Mouse (Mus musculus) hindbrain, embryonic 11.5 days (tissue): ENCODE results near the gene Ipp. TPM values are rescaled to one million over a fixed set of nuclear protein-coding genes. Genes with fewer than 3 reads are reported as not detected.
A peak's percentile ranks its signal among the peaks of the same experiment; 100 is the strongest.

ENCODE experiments used
- ATAC-seq: fragments of 200-750 bp; cut with Nextera tagmentation; 2 replicates; pipeline ENCODE4 v1.8.0; 2017; ENCODE audit warnings: mild to moderate bottlenecking, moderate TSS enrichment, moderate library complexity; ENCODE audit not compliant: low FRiP score
- DNase-seq: peaks from one replicate; pipeline ENCODE4 v3.0.0-alpha.2; 2015; ENCODE audit warnings: low spot score
- H3K27ac ChIP-seq: fragments of 300-500 bp; sonication (generic); 2 replicates; pipeline ENCODE4 v1.5.1; 2014; ENCODE audit warnings: mild to moderate bottlenecking, low read depth, low read length
- H3K27me3 ChIP-seq: fragments of 300-500 bp; sonication (generic); 2 replicates; pipeline ENCODE4 v1.6.1; 2014; ENCODE audit warnings: mild to moderate bottlenecking, low read length, moderate library complexity, mixed read lengths; ENCODE audit not compliant: control insufficient read depth, insufficient read depth
- H3K36me3 ChIP-seq: fragments of 300-500 bp; sonication (generic); 2 replicates; pipeline ENCODE4 v1.6.1; 2014; ENCODE audit warnings: mild to moderate bottlenecking, low read length, moderate library complexity, mixed read lengths; ENCODE audit not compliant: control insufficient read depth, insufficient read depth
- H3K4me1 ChIP-seq: fragments of 300-500 bp; sonication (generic); replicated peaks from 2 replicates; pipeline ENCODE4 v1.6.1; 2014; ENCODE audit warnings: low read length, mixed read lengths; ENCODE audit not compliant: control insufficient read depth, insufficient read depth
- H3K4me2 ChIP-seq: fragments of 300-500 bp; sonication (generic); replicated peaks from 2 replicates; pipeline ENCODE4 v1.6.1; 2014; ENCODE audit warnings: mild to moderate bottlenecking, low read depth, low read length
- H3K4me3 ChIP-seq: fragments of 300-500 bp; sonication (generic); 2 replicates; pipeline ENCODE4 v1.5.1; 2014; ENCODE audit warnings: low read depth, low read length
- H3K9ac ChIP-seq: fragments of 300-500 bp; sonication (generic); 2 replicates; pipeline ENCODE4 v1.6.1; 2014; ENCODE audit warnings: low read depth, low read length
- H3K9me3 ChIP-seq: fragments of 300-500 bp; sonication (generic); 2 replicates; pipeline ENCODE4 v1.6.1; 2016; ENCODE audit warnings: low read length; ENCODE audit not compliant: control insufficient read depth
- WGBS: fragments of 180-500 bp; shearing (Covaris S2); extraction: QIAGEN DNeasy Blood & Tissue Kit; methylation state at CpG from one replicate; pipeline ENCODE4 v1.1.7; 2014; 5-methylcytosine and 5-hydroxymethylcytosine counted together
- polyA plus RNA-seq: library from polyadenylated mRNA; unstranded; fragments of >200 nt; fragmentation: Nextera tagmentation; extraction: Ambion mirVana; gene quantifications from 2 replicates; pipeline ENCODE4 v1.2.1, GENCODE M21; 2014

Ipp gene
- polyA plus RNA-seq, 1 experiment from 2014 or later, result 5.5 TPM

GRCm38 (mm10) chr4:116555413-116556300, 48.3 kb downstream of the Ipp start, which contains the start of gene Tmem69:
Tmem69 (minus strand) TSS chr4:116555936.
- peak within 1 kb of the TSS; percentile 75 for H3K4me2 ChIP-seq
- no peaks in the 10 kb centered on the region for H3K9me3 ChIP-seq
- peak within 1 kb of the TSS; percentile 81 for H3K9ac ChIP-seq
- H3K36me3 ChIP-seq, result 0 out of 2 replicates have a peak, but pooled peaks cover 2% of the 10 kb centered on the region
- H3K27me3 ChIP-seq, result no peaks in the 10 kb centered on the region
- peak within 1 kb of the TSS; percentile 93 for H3K4me3 ChIP-seq
- DNase-seq (peak; percentile 86), ATAC-seq (no peak)
- 5% methylated on average over 23 of the region's 23 CpGs for WGBS
- peak within 1 kb of the TSS; percentile 91 for H3K27ac ChIP-seq
- H3K4me1 ChIP-seq, result no peaks in the 10 kb centered on the region

GRCm38 (mm10) chr4:116556561-116557305, 49.4 kb downstream of the Ipp start:
- peak overlapping the region; percentile 81 for H3K9ac ChIP-seq
- H3K27me3 ChIP-seq, result no peaks in the 10 kb centered on the region
- H3K4me2 ChIP-seq, result peak overlapping the region; percentile 75
- peak overlapping the region; percentile 93 for H3K4me3 ChIP-seq
- DNase-seq (peak; percentile 94), ATAC-seq (peak; percentile 97)
- H3K4me1 ChIP-seq, result no peaks in the 10 kb centered on the region
- peak overlapping the region; percentile 91 for H3K27ac ChIP-seq
- 0 out of 2 replicates have a peak, but pooled peaks cover 2% of the 10 kb centered on the region for H3K36me3 ChIP-seq
- H3K9me3 ChIP-seq, result no peaks in the 10 kb centered on the region
- WGBS, result under 1% methylated on average over 28 of the region's 28 CpGs

- H3K4me2 ChIP-seq, result peak within 1 kb of the TSS; percentile 75
- under 1% methylated on average over 76 of the region's 78 CpGs for WGBS
- ATAC-seq (peak; percentile 95), DNase-seq (peak; percentile 97)
- no peaks in the 10 kb centered on the region for H3K27me3 ChIP-seq
- no peaks in the 10 kb centered on the region for H3K4me1 ChIP-seq
- peak within 1 kb of the TSS; percentile 93 for H3K4me3 ChIP-seq
- H3K36me3 ChIP-seq, result 0 out of 2 replicates have a peak, but pooled peaks cover 2% of the 10 kb centered on the region
- peak within 1 kb of the TSS; percentile 91 for H3K27ac ChIP-seq
- H3K9me3 ChIP-seq, result no peaks in the 10 kb centered on the region
- H3K9ac ChIP-seq, result peak within 1 kb of the TSS; percentile 81
Measured at GRCm38 (mm10) chr4:116557306-116558121, 50.2 kb downstream of the Ipp start, which contains the start of gene Gpbp1l1. Gpbp1l1 (plus strand) TSS chr4:116557658.

- peak overlapping the region; percentile 81 for H3K9ac ChIP-seq
- peak overlapping the region; percentile 93 for H3K4me3 ChIP-seq
- peak overlapping the region; percentile 75 for H3K4me2 ChIP-seq
- 6% methylated on average over 15 of the region's 15 CpGs for WGBS
- ATAC-seq, result no peak
- no peaks in the 10 kb centered on the region for H3K4me1 ChIP-seq
- H3K36me3 ChIP-seq, result 0 out of 2 replicates have a peak, but pooled peaks cover under 1% of the 10 kb centered on the region
- H3K27me3 ChIP-seq, result no peaks in the 10 kb centered on the region
- no peaks in the 10 kb centered on the region for H3K9me3 ChIP-seq
- peak; percentile 19 for DNase-seq
- H3K27ac ChIP-seq, result no peak overlapping the region
Measured at GRCm38 (mm10) chr4:116558151-116558882, 51.0 kb downstream of the Ipp start.

Other genes starting within 250 kb of the Ipp start
- gene Mast2, start 43.4 kb upstream of the Ipp start, polyA plus RNA-seq, result 31.9 and 59.0 TPM in 2 replicates
- gene Tmem69, start 48.4 kb downstream of the Ipp start, polyA plus RNA-seq, result 34.5 and 38.1 TPM in 2 replicates
- gene Gpbp1l1, start 50.1 kb downstream of the Ipp start, polyA plus RNA-seq, result 35.9 and 36.0 TPM in 2 replicates
- gene Ccdc17, start 89.1 kb downstream of the Ipp start, polyA plus RNA-seq, result 2.8 and 2.9 TPM in 2 replicates
- 270 and 283 TPM in 2 replicates for gene Nasp, start 120.4 kb downstream of the Ipp start, polyA plus RNA-seq
- gene Akr1a1, start 144.1 kb downstream of the Ipp start, polyA plus RNA-seq, result 600 and 609 TPM in 2 replicates
- gene Prdx1, start 178.0 kb downstream of the Ipp start, polyA plus RNA-seq, result 985 and 989 TPM in 2 replicates
- 23.3 and 30.9 TPM in 2 replicates for gene Mmachc, start 200.9 kb downstream of the Ipp start, polyA plus RNA-seq
- 28.5 and 34.1 TPM in 2 replicates for gene Ccdc163, start 201.0 kb downstream of the Ipp start, polyA plus RNA-seq
- gene Tesk2, start 213.4 kb downstream of the Ipp start, polyA plus RNA-seq, result 5.9 and 7.7 TPM in 2 replicates